Mouse (Mus musculus): ENCODE results near the gene Slc25a3.

DNA sequence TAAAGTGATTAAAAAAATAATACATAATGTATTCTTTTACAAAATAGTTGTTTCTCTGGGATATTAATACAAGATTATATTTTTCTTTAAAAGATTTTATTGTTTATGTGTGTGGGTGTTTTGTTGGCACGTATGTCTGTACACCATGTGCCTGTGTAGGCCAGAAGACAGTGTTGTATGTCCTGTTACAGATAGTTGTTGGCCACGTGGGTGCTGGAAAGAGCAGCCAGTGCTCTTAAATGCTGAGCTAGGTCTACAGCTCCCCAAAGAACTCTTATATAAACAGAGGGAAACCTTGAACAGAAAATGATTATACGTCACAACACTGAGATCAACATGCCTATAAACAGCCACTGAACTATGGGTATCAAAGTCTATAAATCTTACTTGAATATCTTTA lies 40.6 kb upstream of the Slc25a3 start:
- TF ChIP-seq POLR2A (IDR thresholded peaks at IDR 0.05; ENCODE audit: borderline replicate concordance, extremely low read depth, insufficient read depth, insufficient read length, poor library complexity, severe bottlenecking) (no peak), CTCF (IDR thresholded peaks at IDR 0.05; ENCODE audit: borderline replicate concordance, extremely low read depth, insufficient read depth, insufficient read length) (no peak)

Data from brain, embryonic 14.5 days (tissue).